Mouse (Mus musculus) c-Kit-positive CD71-positive TER-119-positive erythroid progenitor cells, embryonic 14.5 days (primary cell): ENCODE data around the gene Gm3486.
"Not testable (repeated sequence)": the region's sequence is repeated elsewhere in the genome, so short reads cannot be mapped to it uniquely, and the experiment has no call there.

Experiments used
- DNase-seq: peaks from one replicate; pipeline ENCODE4 v3.0.0-alpha.2; 2013; ENCODE audit warnings: low spot score

Gm3486 gene

DNA sequence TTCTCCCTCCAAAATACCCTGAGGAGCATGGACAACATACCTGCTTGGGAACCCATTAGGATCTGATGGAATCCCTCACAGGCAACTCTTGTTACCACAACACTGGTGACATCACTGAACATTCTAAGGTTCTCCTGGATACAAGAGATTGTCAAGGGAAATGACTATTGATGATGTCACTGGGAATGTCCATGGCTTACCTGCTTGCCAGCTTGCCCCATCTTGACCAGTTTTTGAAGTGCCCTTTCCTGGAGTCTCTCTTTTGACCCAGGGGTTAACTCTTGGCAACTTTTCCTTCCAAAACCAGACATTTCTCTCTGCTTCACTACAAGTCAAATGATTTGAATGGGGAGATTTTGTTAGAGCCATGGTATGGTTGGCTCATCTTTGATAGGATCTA is at the start of gene Gm3486:
Gm3486 (minus strand) TSS at position 101 of the 400 bp plus-strand sequence.
- DNase-seq, result not testable (repeated sequence)

DNA sequence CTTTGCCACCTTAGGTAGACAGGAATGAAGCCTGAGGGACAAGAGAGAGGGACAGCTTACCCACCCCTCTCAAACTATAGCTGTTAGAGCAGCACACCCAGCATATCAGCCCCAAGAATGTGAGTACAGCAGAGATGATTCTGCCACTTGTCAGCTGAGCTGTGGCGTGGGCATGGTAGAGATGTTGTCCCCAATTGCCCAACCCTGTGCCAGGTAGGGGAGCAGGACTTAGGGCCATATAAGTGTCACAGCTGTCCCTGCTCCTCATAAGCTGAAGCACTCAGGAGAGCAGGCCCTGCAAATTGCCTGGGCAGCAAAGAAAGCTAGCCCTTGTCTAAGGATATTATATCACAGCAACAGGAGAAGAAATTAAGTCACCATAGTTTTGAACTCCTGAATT is 35.4 kb upstream of the Gm3486 start:
- DNase-seq, result not testable (repeated sequence)

DNA sequence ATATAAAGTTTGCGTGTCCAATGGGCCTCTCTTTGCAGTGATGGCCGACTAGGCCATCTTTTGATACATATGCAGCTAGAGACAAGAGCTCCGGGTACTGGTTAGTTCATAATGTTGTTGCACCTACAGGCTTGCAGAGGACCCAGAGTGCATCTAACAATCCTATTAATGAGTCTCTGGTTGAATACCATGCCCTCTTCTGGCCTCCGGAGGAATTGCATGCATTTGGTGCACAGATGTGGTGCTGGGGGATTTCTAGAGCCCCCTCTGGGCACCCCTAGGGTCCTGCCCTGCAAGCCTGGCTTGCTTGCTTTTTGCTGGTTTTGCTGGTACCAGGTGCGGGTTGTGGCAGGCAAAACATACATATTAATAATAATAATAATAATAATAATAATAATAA is 31.4 kb upstream of the Gm3486 start:
- DNase-seq, result not testable (repeated sequence)

DNA sequence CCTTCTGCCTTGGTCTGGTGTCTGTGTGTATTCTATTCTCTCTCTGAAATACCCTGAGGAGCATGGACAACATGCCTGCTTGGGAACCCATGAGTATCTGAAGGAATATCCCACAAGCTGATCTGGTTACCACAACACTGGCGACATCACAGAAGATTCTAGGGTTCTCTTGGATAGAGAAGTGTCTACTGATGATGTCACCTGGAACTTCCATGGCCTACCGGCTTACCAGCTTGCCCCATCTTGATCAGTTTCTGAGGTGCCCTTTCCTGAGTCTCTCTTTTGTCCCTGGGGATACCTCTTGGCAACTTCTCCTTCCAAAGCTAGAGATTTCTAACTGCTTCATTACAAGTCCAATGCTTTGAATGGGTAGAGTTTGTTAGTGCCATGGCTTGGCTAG is 35.9 kb downstream of the Gm3486 start, which contains the start of gene Gm7954:
Gm7954 (minus strand) TSS at position 101 of the 400 bp plus-strand sequence.
- not testable (repeated sequence) for DNase-seq
